Mouse (Mus musculus) small intestine, adult 2 months (tissue): ENCODE measurements around the gene Zkscan14.

Experiments used
- CTCF ChIP-seq: fragments of 200-500 bp; IDR thresholded peaks from 2 replicates; pipeline ENCODE4 v1.5.1; 2012; ENCODE audit warnings: low read depth, mild to moderate bottlenecking, control low read depth, inconsistent platforms, low read length, moderate library complexity, mixed read lengths; ENCODE audit not compliant: insufficient replicate concordance, insufficient read length; ENCODE audit errors: extremely low read depth
- POLR2A ChIP-seq: fragments of 200-500 bp; IDR thresholded peaks from 2 replicates; pipeline ENCODE4 v1.6.1; 2012; ENCODE audit warnings: low read depth, mild to moderate bottlenecking, control low read depth, inconsistent platforms, low read length, moderate library complexity

DNA sequence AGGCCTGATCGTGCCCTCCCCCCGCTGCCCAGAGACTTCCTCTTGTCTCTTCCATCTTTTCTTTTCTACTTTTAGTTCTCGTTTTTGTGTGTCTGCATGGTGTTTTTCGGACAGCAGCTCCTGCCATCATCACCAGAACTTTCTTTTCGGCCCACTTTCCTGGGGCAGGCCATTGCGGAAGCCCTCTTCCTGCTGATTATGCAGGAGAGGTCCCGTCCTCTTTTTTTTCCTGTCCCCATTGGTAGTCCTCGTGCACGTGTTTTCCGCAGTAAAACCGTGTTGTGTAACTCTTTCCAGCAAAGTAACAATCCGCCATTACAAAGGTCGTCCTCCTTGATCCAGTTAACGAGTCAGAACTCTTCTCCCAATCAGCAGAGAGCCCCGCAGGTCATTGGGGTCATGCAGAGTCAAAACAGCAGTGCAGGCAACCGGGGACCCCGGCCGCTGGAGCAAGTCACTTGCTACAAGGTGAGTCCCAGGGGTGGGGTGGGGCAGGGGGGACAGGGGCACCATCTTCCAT is 23.1 kb downstream of the Zkscan14 start:
- TF ChIP-seq CTCF (no peak), POLR2A (no peak)
